Mouse (Mus musculus) effector memory CD4-positive, alpha-beta T cell, adult 5 months (primary cell): ENCODE measurements around the gene Cdx2. TPM values are rescaled to one million over a fixed set of nuclear protein-coding genes. Genes with fewer than 3 reads are reported as not detected.

Experiments used
- polyA plus RNA-seq: library from polyadenylated mRNA; unstranded; fragments of 100-300 nt; shearing (Covaris generic); gene quantifications from one replicate; pipeline ENCODE4 v1.2.1, GENCODE M21; 2017

The Cdx2 gene
- not detected for polyA plus RNA-seq

DNA sequence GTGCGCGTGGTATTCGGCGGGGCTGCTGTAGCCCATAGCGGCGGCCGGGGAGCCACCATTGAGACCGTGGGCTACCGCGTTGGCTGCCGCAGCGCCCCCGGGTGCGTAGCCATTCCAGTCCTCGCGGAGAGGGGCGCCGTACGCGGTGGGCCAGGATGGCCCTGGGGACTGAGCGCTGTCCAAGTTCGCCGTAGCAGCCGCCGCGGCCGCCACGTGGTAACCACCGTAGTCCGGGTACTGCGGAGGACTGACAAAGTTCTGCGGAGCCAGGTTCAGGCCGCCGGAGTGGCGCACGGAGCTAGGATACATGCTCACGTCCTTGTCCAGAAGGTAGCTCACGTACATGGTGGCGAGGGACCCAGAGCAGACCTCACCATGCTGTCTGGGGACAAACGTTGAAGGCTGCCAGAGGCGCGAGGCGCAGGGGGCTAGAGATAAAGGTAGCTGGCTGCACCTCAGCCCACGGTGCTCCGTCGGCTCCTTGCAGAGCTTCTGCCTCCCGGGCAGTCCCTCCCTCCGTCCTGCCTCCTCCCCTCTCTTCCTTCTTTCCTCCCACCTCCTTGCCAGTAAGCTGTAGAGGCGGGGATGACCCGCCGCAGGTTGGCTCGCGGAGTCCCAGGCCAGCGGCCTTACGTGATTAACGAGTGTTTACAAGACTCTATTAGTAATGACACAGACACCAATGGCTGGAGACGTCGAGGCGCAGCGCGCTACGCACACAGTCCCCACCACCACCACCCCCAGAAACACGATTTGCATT lies at the start of gene Cdx2:
Cdx2 (minus strand) TSS at position 633 of the 760 bp plus-strand sequence.

DNA sequence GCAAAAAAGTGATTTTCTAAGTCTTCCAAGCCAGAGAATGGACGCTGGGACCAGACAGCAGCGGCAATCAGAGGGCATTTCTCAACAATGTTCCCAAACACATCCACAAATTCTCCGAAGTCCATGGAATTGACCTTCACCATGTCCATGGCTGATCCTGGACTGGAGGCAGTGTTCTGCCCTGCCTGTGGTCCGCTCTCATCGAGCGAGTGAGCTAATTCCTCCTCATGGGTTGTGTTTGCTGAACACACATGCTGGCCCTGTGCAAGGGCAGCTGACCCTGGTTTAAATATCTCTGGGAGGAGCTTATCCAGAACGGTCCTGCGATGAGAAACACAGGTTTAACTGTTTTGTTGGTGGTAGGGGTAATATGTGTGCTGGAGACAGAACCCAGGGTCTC lies 15.1 kb upstream of the Cdx2 start, which contains the start of gene Urad:
Urad (minus strand) TSS at position 258 of the 400 bp plus-strand sequence.

DNA sequence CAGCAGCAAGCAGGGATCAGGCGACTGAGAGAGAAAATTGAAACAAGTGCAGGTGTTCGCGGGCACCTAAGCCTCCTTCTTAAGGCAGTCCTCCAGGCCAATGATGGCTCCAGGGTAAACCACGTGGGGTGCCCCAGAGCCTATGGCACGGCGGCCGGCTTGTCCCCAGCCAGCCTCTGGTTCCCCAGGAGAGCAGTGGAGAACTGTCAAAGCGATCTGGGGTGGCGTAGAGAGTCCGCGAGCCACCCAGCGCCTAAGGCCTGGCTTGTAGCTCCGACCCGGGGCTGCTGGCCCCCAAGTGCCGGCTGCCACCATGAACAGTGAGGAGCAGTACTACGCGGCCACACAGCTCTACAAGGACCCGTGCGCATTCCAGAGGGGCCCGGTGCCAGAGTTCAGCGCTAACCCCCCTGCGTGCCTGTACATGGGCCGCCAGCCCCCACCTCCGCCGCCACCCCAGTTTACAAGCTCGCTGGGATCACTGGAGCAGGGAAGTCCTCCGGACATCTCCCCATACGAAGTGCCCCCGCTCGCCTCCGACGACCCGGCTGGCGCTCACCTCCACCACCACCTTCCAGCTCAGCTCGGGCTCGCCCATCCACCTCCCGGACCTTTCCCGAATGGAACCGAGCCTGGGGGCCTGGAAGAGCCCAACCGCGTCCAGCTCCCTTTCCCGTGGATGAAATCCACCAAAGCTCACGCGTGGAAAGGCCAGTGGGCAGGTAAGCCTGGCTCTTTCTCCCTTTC lies 37.0 kb downstream of the Cdx2 start, which contains the start of gene Pdx1:
Pdx1 (plus strand) TSS at position 34 of the 747 bp plus-strand sequence.

Other genes starting within 250 kb of the Cdx2 start
- 79.5 TPM for gene Lnx2, start 230.7 kb downstream of the Cdx2 start, polyA plus RNA-seq
- 222 TPM for gene Polr1d, start 230.2 kb downstream of the Cdx2 start, polyA plus RNA-seq
- gene Gsx1, start 118.6 kb downstream of the Cdx2 start, polyA plus RNA-seq = not detected
- gene Pdx1, start 37.3 kb downstream of the Cdx2 start, polyA plus RNA-seq = not detected
- not detected for gene Urad, start 15.2 kb upstream of the Cdx2 start, polyA plus RNA-seq
- 0.22 TPM for gene Flt3, start 93.2 kb upstream of the Cdx2 start, polyA plus RNA-seq
- gene Pan3, start 122.9 kb upstream of the Cdx2 start, polyA plus RNA-seq = 71.4 TPM